Mouse (Mus musculus) MEL (cell line): Measurements from ENCODE around the gene Mum1.

ENCODE experiments used
- CTCF ChIP-seq, 3 experiments: IDR thresholded peaks in 2 of 3; conservative IDR thresholded peaks in 1 of 3; 2 replicates each; pipeline ENCODE4 v1.5.1; 2011 to 2012; ENCODE audit warnings: low read length in 3 of 3, low read depth in 2 of 3, mild to moderate bottlenecking in 2 of 3, improper control_type of control experiment in 1 of 3, inconsistent platforms in 1 of 3, mixed read lengths in 1 of 3, moderate library complexity in 1 of 3; ENCODE audit not compliant: control insufficient read depth in 1 of 3, insufficient read depth in 1 of 3, poor library complexity in 1 of 3, severe bottlenecking in 1 of 3
- EP300 ChIP-seq, 2 experiments: IDR thresholded peaks; 2 replicates each; pipeline ENCODE4 v1.6.1; 2011; ENCODE audit warnings: improper control_type of control experiment in 2 of 2, low read length in 2 of 2, low read depth in 1 of 2, mild to moderate bottlenecking in 1 of 2
- GATA1 ChIP-seq: IDR thresholded peaks from 2 replicates; pipeline ENCODE4 v1.6.1; 2011; ENCODE audit warnings: low read depth, low read length, improper control_type of control experiment
- POLR2A ChIP-seq, 2 experiments: IDR thresholded peaks; 2 replicates each; pipeline ENCODE4 v1.6.1; 2011 to 2012; ENCODE audit warnings: low read length in 2 of 2, mild to moderate bottlenecking in 2 of 2, control low read depth in 1 of 2, improper control_type of control experiment in 1 of 2, low read depth in 1 of 2, moderate library complexity in 1 of 2; ENCODE audit not compliant: control insufficient read depth in 1 of 2, insufficient read depth in 1 of 2, poor library complexity in 1 of 2
- RAD21 ChIP-seq: IDR thresholded peaks from 2 replicates; pipeline ENCODE4 v1.6.1; 2011; ENCODE audit warnings: mild to moderate bottlenecking, low read depth, low read length, improper control_type of control experiment
- TBP ChIP-seq: IDR thresholded peaks from 2 replicates; pipeline ENCODE4 v1.8.0; 2011; ENCODE audit warnings: low read depth, low read length, improper control_type of control experiment
- TCF12 ChIP-seq: IDR thresholded peaks from 2 replicates; pipeline ENCODE4 v1.6.1; 2014; ENCODE audit warnings: low read depth, mild to moderate bottlenecking, inconsistent platforms, low read length, improper control_type of control experiment, moderate library complexity
- UBTF ChIP-seq: IDR thresholded peaks from 2 replicates; pipeline ENCODE4 v1.6.1; 2012; ENCODE audit warnings: low read depth, mild to moderate bottlenecking, inconsistent platforms, low read length, improper control_type of control experiment, moderate library complexity, borderline replicate concordance; ENCODE audit not compliant: insufficient read depth
- USF2 ChIP-seq, 2 experiments: IDR thresholded peaks; 2 replicates each; pipeline ENCODE4 v1.6.1; 2011 to 2012; ENCODE audit warnings: improper control_type of control experiment in 2 of 2, low read length in 2 of 2, borderline replicate concordance in 1 of 2, inconsistent platforms in 1 of 2, low read depth in 1 of 2, mild to moderate bottlenecking in 1 of 2; ENCODE audit not compliant: insufficient read depth in 1 of 2
- ZNF384 ChIP-seq: IDR thresholded peaks from 2 replicates; pipeline ENCODE4 v1.6.1; 2012; ENCODE audit warnings: low read depth, mild to moderate bottlenecking, inconsistent platforms, low read length, improper control_type of control experiment

GRCm38 (mm10) chr10:80252011-80252410 is 25.8 kb downstream of the Mum1 start:
- TF ChIP-seq CTCF (IDR thresholded peaks at IDR 0.05 in 2 of 3, conservative IDR thresholded peaks at IDR 0.05 in 1 of 3; ENCODE audit: control insufficient read depth in 1 of 3, insufficient read depth in 1 of 3, low read depth in 2 of 3, low read length in 3 of 3, poor library complexity in 1 of 3, severe bottlenecking in 1 of 3), result no peak
- TF ChIP-seq TBP, result no peak
- TF ChIP-seq POLR2A (IDR thresholded peaks at IDR 0.05; ENCODE audit: control insufficient read depth in 1 of 2, insufficient read depth in 1 of 2, low read depth in 1 of 2, low read length in 2 of 2, poor library complexity in 1 of 2), result no peak
- no peak for TF ChIP-seq USF2 (IDR thresholded peaks at IDR 0.05; ENCODE audit: borderline replicate concordance in 1 of 2, insufficient read depth in 1 of 2, low read depth in 1 of 2, low read length in 2 of 2)
- TF ChIP-seq UBTF, result no peak
- no peak for TF ChIP-seq RAD21
- TF ChIP-seq EP300 (IDR thresholded peaks at IDR 0.05; ENCODE audit: low read depth in 1 of 2, low read length in 2 of 2), result no peak
- TF ChIP-seq GATA1, result no peak
- no peak for TF ChIP-seq TCF12
- TF ChIP-seq ZNF384, result no peak
